Mouse (Mus musculus) fat pad, adult 2 months (tissue): Measurements from ENCODE around the gene Olfr1140.

Experiments used
- DNase-seq: peaks from one replicate; pipeline ENCODE4 v3.0.0-alpha.2; 2011; ENCODE audit warnings: low read depth, low spot score; ENCODE audit errors: extremely low read depth

Olfr1140 gene

GRCm38 (mm10) chr2:87743452-87743851 is at the start of gene Olfr1140:
Olfr1140 (plus strand) TSS chr2:87743752.
- no peak for DNase-seq

- DNase-seq: no peak
Observed at GRCm38 (mm10) chr2:87693847-87694246, 49.7 kb upstream of the Olfr1140 start, which contains the start of gene Olfr1136. Olfr1136 (minus strand) TSS chr2:87693947.

GRCm38 (mm10) chr2:87713079-87713478 is 30.5 kb upstream of the Olfr1140 start, which contains the start of gene Olfr1137:
Olfr1137 (minus strand) TSS chr2:87713179.
- no peak for DNase-seq

GRCm38 (mm10) chr2:87739878-87740277 is 3.7 kb upstream of the Olfr1140 start, which contains the start of gene Olfr1138:
Olfr1138 (minus strand) TSS chr2:87739978.
- DNase-seq: no peak

GRCm38 (mm10) chr2:87753891-87754290 is 10.3 kb downstream of the Olfr1140 start, which contains the start of gene Olfr1141:
Olfr1141 (minus strand) TSS chr2:87753991.
- no peak for DNase-seq

GRCm38 (mm10) chr2:87776143-87776542 is 32.6 kb downstream of the Olfr1140 start:
- DNase-seq: no peak

- DNase-seq: no peak
Observed at GRCm38 (mm10) chr2:87779183-87779582, 35.6 kb downstream of the Olfr1140 start, which contains the start of gene Olfr152. Olfr152 (plus strand) TSS chr2:87779483.
